Mouse (Mus musculus) mesoderm, embryonic 11.5 days (tissue): ENCODE measurements around the gene Slc18b1.
"Not testable (repeated sequence)": the region's sequence is repeated elsewhere in the genome, so short reads cannot be mapped to it uniquely, and the experiment has no call there.

ENCODE experiments used
- DNase-seq: peaks from one replicate; pipeline ENCODE4 v3.0.0-alpha.2; 2012; ENCODE audit warnings: low read depth, low spot score

The Slc18b1 gene

GRCm38 (mm10) chr10:23796551-23797503, at the start of gene Slc18b1:
Slc18b1 (plus strand) TSS chr10:23796986.
- peak; percentile 36 for DNase-seq

GRCm38 (mm10) chr10:23754166-23754565, 42.6 kb upstream of the Slc18b1 start:
- DNase-seq: no peak

GRCm38 (mm10) chr10:23777288-23777945, 19.4 kb upstream of the Slc18b1 start:
- DNase-seq: peak; percentile 46

DNA sequence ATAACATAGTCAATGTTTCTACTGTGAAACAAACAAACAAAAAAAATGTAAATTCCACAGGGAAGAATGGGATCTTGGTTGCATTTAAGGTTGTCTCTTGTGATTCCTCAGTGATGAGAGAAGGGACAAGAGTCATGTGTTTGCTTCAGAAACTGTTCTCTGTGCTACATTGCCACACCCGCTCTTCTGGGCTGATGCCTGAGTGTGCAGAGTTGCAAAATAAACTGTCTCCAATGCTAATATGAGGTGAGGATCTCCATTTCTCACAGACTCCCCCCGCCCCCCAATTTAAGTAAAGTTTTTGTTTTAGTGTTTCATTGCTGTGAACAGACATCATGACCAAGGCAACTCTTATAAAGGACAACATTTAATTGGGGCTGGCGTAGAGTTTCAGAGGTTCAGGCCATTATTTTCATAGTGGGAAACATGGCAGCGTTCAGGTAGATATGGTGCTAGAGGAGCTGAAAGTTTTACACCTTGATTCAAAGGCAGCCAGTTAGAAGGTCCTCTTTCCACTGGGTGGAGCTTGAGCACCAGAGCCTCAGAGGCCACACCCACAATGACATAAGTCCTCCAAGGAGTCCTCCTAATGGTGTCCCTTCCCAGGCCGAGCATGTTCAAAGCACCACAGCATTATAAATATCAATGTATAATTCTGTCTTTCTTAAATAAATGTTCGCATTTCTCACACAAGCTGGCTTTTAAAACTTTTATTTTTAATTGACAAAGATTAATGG, 16.1 kb upstream of the Slc18b1 start:
- no peak for DNase-seq

DNA sequence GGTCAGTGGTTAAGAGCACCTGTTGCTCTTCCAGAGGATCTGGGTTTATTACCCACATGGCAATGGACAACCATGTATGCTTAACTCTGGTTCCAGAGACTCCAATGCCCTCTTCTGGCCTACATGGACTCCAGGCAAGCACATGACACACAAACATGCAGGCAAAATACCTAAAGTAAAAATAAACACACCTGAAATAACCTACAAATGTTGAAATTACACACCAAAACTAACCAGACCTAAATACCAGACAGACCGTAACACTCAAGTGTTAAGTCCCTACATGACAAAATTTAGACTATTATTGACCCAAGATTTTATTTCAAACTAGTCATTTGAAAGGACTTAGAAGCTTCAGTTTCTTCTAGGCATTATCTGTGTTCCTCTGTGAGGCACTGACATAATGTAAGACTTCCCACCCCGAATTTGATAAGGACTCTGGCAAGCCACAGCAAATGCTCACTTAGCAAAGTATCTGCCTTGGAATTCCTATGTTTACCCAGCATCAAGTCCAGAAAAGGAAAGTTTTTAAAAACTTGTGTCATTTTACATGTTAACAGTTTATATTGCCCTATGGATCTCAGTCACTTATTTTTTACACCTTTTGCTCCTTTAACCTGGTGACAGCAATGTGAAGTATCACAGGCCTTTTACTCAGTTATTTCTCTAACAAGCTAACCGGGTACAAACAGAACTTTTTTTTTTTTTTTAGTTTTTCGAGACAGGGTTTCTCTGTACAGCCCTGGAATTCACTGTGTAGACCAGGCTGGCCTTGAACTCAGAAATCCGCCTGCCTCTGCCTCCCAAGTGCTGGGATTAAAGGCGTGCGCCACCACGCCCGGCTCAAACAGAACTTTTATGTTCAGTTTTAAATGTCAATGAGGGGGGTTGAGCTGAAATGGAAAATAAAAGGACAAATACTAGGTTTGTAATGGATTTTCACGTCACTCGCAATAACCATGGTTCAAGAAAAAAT, 14.7 kb upstream of the Slc18b1 start:
- no peak for DNase-seq

- no peak for DNase-seq
Measured at GRCm38 (mm10) chr10:23782855-23783492, 13.8 kb upstream of the Slc18b1 start.

DNA sequence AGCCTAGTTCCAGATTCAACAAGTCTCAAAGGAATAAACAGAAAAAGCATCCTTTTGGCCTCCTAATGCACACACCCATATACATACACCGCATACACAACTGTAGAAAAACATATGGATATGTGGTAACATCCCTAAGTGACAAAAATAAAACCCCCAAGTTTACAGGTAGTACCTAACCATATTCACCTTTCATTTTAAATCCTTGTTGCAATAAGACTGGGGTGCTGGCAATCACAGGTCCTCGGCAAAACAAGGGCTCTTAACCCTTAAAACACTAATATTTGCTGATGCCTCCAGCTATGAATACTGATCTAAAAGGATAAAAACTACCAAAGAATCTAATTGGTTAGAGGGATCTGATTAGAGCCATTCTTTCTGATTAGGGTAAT, 13.3 kb upstream of the Slc18b1 start:
- no peak for DNase-seq

GRCm38 (mm10) chr10:23784121-23784520, 12.7 kb upstream of the Slc18b1 start:
- no peak for DNase-seq

DNA sequence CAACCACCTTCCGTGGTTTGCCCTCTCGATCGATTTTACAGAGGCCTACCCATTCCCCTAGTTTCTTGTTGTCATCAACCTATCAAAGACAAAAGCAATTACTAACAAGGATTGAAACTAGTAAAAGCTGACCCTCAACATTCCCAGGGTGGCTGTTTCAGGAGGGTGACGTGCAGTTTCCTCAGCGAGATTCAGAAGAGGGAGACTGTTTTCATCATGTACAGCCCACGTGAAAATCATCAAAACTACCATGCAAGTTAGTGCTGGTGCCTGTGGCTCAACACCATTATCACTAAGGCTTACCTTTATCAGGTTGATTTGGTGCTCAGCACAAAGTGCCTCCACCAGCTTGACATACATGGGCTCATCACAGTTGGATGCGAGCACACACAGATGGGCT, 11.2 kb upstream of the Slc18b1 start:
- DNase-seq: not testable (repeated sequence)

- DNase-seq: no peak
Measured at GRCm38 (mm10) chr10:23786040-23786439, 10.7 kb upstream of the Slc18b1 start.

GRCm38 (mm10) chr10:23786631-23787038, 10.2 kb upstream of the Slc18b1 start:
- DNase-seq: not testable (repeated sequence)

DNA sequence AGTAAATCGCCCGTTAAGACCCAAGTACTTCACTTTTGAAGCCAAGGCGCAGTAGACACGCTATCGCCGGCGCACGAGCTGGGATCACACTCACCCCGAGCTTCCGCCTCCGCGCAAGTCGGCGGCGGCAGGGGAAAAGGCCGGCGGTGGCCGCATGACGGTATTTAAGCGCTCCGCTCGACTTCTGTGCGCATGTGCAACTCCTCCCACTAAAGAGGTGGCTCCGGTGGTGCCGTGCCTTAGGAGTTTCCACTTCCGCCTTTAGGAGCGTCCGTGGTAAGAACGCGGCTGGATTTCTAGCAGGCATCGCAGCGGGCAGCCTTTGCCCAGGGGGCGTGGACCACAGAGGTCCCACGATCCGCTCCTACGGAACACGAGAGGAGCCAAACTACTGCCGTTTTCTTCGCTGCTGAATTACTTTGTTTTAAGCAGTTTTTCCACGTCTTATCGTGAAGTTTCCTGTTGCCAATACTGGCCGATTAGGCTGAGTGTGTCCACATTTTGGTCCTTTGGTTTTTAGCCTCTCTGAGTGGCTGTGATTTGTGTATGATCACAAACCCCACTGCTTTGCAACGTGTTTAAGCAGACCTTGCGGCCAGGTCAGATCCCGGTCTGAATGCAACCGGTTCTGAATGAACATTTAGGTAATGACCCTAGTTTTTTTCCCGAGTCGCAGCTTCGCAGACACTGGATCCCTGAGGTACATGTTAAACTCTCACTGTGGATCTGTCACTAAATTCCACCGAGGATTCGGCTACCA, 9.5 kb upstream of the Slc18b1 start, which contains the start of gene Rps12:
TSS of gene Rps12 (minus strand) at position 214 of the 760 bp plus-strand sequence.
- peak; percentile 100 for DNase-seq

- DNase-seq: no peak
Measured at GRCm38 (mm10) chr10:23788056-23788600, 8.7 kb upstream of the Slc18b1 start.

- DNase-seq: no peak
Measured at GRCm38 (mm10) chr10:23795871-23796520, 790 bp upstream of the Slc18b1 start.

DNA sequence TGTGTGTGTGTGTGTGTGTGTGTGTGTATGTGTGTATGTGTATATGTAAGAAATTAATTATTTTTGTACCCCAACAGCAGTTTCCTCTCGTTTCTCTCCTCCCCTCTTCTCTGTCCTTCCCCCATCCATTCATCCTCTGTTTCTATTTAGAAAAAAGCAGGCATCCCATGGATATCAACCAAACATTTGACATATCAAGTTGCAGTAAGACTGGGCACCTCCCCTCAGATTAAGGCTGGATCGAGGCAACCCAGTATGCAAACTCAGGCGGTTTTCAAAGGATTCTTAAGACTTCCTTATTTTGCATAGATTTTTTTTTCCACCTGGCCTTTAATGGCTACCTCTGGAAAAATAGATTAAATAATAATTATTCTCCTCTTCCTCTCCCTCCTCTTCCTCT, 820 bp downstream of the Slc18b1 start:
- no peak for DNase-seq

GRCm38 (mm10) chr10:23798142-23798541, 1.4 kb downstream of the Slc18b1 start:
- DNase-seq: no peak

DNA sequence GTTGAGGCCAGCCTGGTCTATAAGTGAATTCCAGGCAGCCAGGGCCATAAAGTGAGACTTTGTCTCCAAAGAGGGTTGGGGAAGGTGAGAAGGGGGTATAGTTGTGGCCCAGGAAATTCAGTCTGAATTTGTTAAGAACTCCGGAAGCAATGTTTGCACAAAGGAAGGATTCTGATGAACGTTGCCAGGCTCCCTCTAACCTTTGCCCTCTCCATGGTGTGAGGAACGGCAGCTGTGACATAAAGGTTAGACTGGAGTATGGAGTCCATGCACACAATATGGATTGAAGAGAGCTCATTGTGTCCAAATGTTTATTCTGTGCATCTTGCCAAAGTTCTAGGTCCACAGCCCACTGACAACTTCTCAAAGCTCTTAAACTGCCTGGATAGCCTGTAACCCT, 3.1 kb downstream of the Slc18b1 start:
- peak; percentile 21 for DNase-seq

GRCm38 (mm10) chr10:23802911-23803310, 6.1 kb downstream of the Slc18b1 start:
- DNase-seq: no peak

DNA sequence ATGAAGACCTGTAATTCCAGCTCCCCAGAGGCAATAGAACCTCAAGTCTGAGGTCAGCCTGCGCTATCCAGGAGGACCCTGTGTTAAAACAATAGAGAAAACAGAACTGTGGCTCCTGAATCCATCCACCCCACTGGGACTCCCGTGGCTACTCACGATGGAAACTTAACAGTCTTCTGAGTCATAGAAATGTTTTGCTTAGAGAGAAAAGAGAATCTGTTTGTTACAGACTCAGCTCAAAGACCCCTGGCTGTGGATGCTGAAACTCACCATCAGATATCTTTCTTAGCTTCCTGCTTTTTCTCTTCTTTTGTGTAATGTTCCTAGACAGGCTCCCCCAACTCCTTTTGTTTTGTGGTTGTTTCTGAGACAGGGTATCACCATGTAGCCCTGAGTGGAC, 7.9 kb downstream of the Slc18b1 start:
- no peak for DNase-seq
